Mouse (Mus musculus): Measurements from ENCODE around the gene Larp4b. TPM values are rescaled to one million over a fixed set of nuclear protein-coding genes. Genes with fewer than 3 reads are reported as not detected.

The Larp4b gene
- total RNA-seq, 2 experiments from 2014 or later = 76.3 to 81.3 TPM

- intact Hi-C loops (cut with DNase I) = no loop called here
- no peak for DNase-seq (ENCODE audit: low spot score)
Observed at GRCm38 (mm10) chr13:9169616-9170015, 75.9 kb downstream of the Larp4b start.

GRCm38 (mm10) chr13:9170726-9171125 is 77.0 kb downstream of the Larp4b start:
- DNase-seq (ENCODE audit: low spot score) = no peak
- intact Hi-C loops (cut with DNase I) = no loop called here

- no peak for DNase-seq (ENCODE audit: low spot score)
- intact Hi-C loops (cut with DNase I) = no loop called here
Observed at GRCm38 (mm10) chr13:9173414-9173813, 79.7 kb downstream of the Larp4b start.

- intact Hi-C loops (cut with DNase I) = no loop called here
- DNase-seq (ENCODE audit: low spot score) = no peak
Observed at GRCm38 (mm10) chr13:9175171-9175570, 81.5 kb downstream of the Larp4b start.

- intact Hi-C loops (cut with DNase I) = no loop called here
- no peak for DNase-seq (ENCODE audit: low spot score)
Observed at GRCm38 (mm10) chr13:9178270-9178669, 84.6 kb downstream of the Larp4b start.

GRCm38 (mm10) chr13:9178718-9179117 is 85.0 kb downstream of the Larp4b start:
- no peak for DNase-seq (ENCODE audit: low spot score)
- intact Hi-C loops (cut with DNase I) = no loop called here

- DNase-seq (ENCODE audit: low spot score) = no peak
- intact Hi-C loops (cut with DNase I) = loop anchor here (5.0 to 10.0 kb wide), 2 partner anchors 97 to 385 kb away; partner anchors contain the start of gene Dip2c
Observed at GRCm38 (mm10) chr13:9180221-9180620, 86.5 kb downstream of the Larp4b start.

GRCm38 (mm10) chr13:9181106-9181505 is 87.4 kb downstream of the Larp4b start:
- no peak for DNase-seq (ENCODE audit: low spot score)
- intact Hi-C loops (cut with DNase I) = loop anchor here (5.0 to 10.0 kb wide), 2 partner anchors 96 to 384 kb away; partner anchors contain the start of gene Dip2c

- DNase-seq (ENCODE audit: low spot score) = peak; percentile 47
- intact Hi-C loops (cut with DNase I) = loop anchor here (1.0 to 10.0 kb wide), 5 partner anchors 96 to 665 kb away; partner anchors contain the start of gene Dip2c
Observed at GRCm38 (mm10) chr13:9181666-9182264, 88.1 kb downstream of the Larp4b start.

- intact Hi-C loops (cut with DNase I) = loop anchor here (5.0 to 10.0 kb wide), 2 partner anchors 93 to 381 kb away; partner anchors contain the start of gene Dip2c
- no peak for DNase-seq (ENCODE audit: low spot score)
Observed at GRCm38 (mm10) chr13:9184281-9184680, 90.6 kb downstream of the Larp4b start.

GRCm38 (mm10) chr13:9184716-9185115 is 91.0 kb downstream of the Larp4b start:
- no peak for DNase-seq (ENCODE audit: low spot score)
- intact Hi-C loops (cut with DNase I) = loop anchor here (5.0 to 10.0 kb wide), 2 partner anchors 93 to 380 kb away; partner anchors contain the start of gene Dip2c

GRCm38 (mm10) chr13:9187156-9187555 is 93.5 kb downstream of the Larp4b start:
- intact Hi-C loops (cut with DNase I) = loop anchor here (10.0 kb wide), 1 partner anchor 378 kb away; no protein-coding TSS in a partner anchor
- DNase-seq (ENCODE audit: low spot score) = no peak

GRCm38 (mm10) chr13:9187566-9188530 is 94.2 kb downstream of the Larp4b start:
- intact Hi-C loops (cut with DNase I) = loop anchor here (10.0 kb wide), 1 partner anchor 377 kb away; no protein-coding TSS in a partner anchor
- DNase-seq (ENCODE audit: low spot score) = no peak

- no peak for DNase-seq (ENCODE audit: low spot score)
- intact Hi-C loops (cut with DNase I) = loop anchor here (10.0 kb wide), 1 partner anchor 375 kb away; no protein-coding TSS in a partner anchor
Observed at GRCm38 (mm10) chr13:9189481-9189880, 95.8 kb downstream of the Larp4b start.

- intact Hi-C loops (cut with DNase I) = no loop called here
Observed at GRCm38 (mm10) chr13:9191172-9192140, 97.8 kb downstream of the Larp4b start.

GRCm38 (mm10) chr13:9192797-9193330 is 99.2 kb downstream of the Larp4b start:
- DNase-seq (ENCODE audit: low spot score) = no peak
- intact Hi-C loops (cut with DNase I) = no loop called here

More at GRCm38 (mm10) chr13:9191172-9192140, 97.8 kb downstream of the Larp4b start:
- DNase-seq (ENCODE audit: low spot score) = peak; percentile 44

- intact Hi-C loops (cut with DNase I) = no loop called here
- DNase-seq (ENCODE audit: low spot score) = no peak
Observed at GRCm38 (mm10) chr13:9194656-9195055, 101.0 kb downstream of the Larp4b start.

GRCm38 (mm10) chr13:9195565-9195964 is 101.9 kb downstream of the Larp4b start:
- DNase-seq (ENCODE audit: low spot score) = no peak
- intact Hi-C loops (cut with DNase I) = no loop called here

GRCm38 (mm10) chr13:9198106-9198505 is 104.4 kb downstream of the Larp4b start:
- intact Hi-C loops (cut with DNase I) = no loop called here
- no peak for DNase-seq (ENCODE audit: low spot score)

All from heart, postnatal 25 days (tissue).